Mouse (Mus musculus) limb, embryonic 11.5 days (tissue): ENCODE measurements at regions not wholly inside any gene's neighbourhood (a gene's known extent, or its start where the extent isn't known, plus 50 kb on each side); places are given as distances from the start of the nearest gene placed in this dataset.

Experiments
- ATAC-seq: fragments of 200-750 bp; cut with Nextera tagmentation; 2 replicates; pipeline ENCODE4 v1.8.0; 2017; ENCODE audit warnings: low read depth; ENCODE audit not compliant: insufficient number of reproducible peaks, low FRiP score, low TSS enrichment
- DNase-seq: peaks from one replicate; pipeline ENCODE4 v3.0.0-alpha.2; 2015; ENCODE audit warnings: low spot score
- H3K27ac ChIP-seq: fragments of 300-500 bp; sonication (generic); replicated peaks from 2 replicates; pipeline ENCODE4 v1.5.1; 2014; ENCODE audit warnings: low read depth, mild to moderate bottlenecking, low read length
- H3K27me3 ChIP-seq: fragments of 300-500 bp; sonication (generic); 2 replicates; pipeline ENCODE4 v1.6.1; 2014; ENCODE audit warnings: mild to moderate bottlenecking, low read length, mixed read lengths; ENCODE audit not compliant: control insufficient read depth, insufficient read depth
- H3K36me3 ChIP-seq: fragments of 300-500 bp; sonication (generic); 2 replicates; pipeline ENCODE4 v1.6.1; 2014; ENCODE audit warnings: mild to moderate bottlenecking, low read length, moderate library complexity, mixed read lengths; ENCODE audit not compliant: control insufficient read depth, insufficient read depth
- H3K4me1 ChIP-seq: fragments of 300-500 bp; sonication (generic); 2 replicates; pipeline ENCODE4 v1.6.1; 2014; ENCODE audit warnings: low read length, mixed read lengths; ENCODE audit not compliant: control insufficient read depth, insufficient read depth
- H3K4me2 ChIP-seq: fragments of 300-500 bp; sonication (generic); 2 replicates; pipeline ENCODE4 v1.6.1; 2014; ENCODE audit warnings: low read depth, mild to moderate bottlenecking, moderate library complexity; ENCODE audit not compliant: severe bottlenecking
- H3K4me3 ChIP-seq: fragments of 300-500 bp; sonication (generic); 2 replicates; pipeline ENCODE4 v1.5.1; 2014; ENCODE audit warnings: low read depth, low read length
- H3K9ac ChIP-seq: fragments of 300-500 bp; sonication (generic); 2 replicates; pipeline ENCODE4 v1.6.1; 2014; ENCODE audit warnings: mild to moderate bottlenecking, low read length
- H3K9me3 ChIP-seq: fragments of 300-500 bp; sonication (generic); 2 replicates; pipeline ENCODE4 v1.6.1; 2016; ENCODE audit warnings: low read length; ENCODE audit not compliant: control insufficient read depth
- WGBS: fragments of 180-500 bp; shearing (Covaris S2); extraction: QIAGEN DNeasy Blood & Tissue Kit; methylation state at CpG from one replicate; pipeline ENCODE4 v1.1.7; 2014; 5-methylcytosine and 5-hydroxymethylcytosine counted together

DNA sequence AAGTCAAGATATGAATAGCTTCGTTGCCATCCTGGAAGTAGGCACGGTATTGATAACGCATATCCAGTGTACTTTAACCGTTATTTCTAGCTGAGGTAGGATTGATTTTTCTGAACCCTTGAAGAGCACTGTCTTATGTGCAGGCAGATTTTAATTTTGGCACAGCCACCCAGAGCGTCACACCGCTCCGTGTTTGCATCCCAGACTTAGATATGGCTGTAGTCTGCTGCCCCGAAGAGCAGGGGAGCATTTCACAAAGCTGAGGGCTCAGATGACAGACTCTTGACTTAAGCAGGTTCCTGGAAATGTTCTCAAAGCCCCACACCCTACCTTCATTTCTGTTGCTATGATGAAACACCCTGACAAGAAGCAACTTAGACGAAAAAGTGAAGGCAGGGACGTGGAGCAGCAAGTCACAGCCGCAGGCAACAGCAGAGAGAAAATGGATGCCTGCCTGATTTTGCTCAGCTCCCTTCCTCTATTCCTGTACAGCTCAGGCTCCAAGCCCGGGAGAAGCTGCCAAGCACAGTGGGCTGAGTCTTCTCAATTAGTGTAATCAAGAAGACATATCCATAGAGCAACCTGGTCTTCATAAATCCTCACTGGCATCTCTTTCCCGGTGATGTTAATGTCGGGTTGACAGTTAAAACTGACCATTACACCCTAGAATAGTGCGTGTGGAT, 164.9 kb upstream of the Cdh4 start:
- H3K4me3 ChIP-seq = no peak overlapping the region
- H3K27ac ChIP-seq = no peak overlapping the region
- no peaks in the 10 kb centered on the region for H3K4me1 ChIP-seq
- no peak for ATAC-seq
- no peak overlapping the region for H3K4me2 ChIP-seq
- H3K27me3 ChIP-seq = no peaks in the 10 kb centered on the region
- no peaks in the 10 kb centered on the region for H3K9me3 ChIP-seq
- H3K36me3 ChIP-seq = no peaks in the 10 kb centered on the region
- 86% methylated on average over 15 of the region's 15 CpGs for WGBS
- no peak overlapping the region for H3K9ac ChIP-seq
- no peak for DNase-seq

DNA sequence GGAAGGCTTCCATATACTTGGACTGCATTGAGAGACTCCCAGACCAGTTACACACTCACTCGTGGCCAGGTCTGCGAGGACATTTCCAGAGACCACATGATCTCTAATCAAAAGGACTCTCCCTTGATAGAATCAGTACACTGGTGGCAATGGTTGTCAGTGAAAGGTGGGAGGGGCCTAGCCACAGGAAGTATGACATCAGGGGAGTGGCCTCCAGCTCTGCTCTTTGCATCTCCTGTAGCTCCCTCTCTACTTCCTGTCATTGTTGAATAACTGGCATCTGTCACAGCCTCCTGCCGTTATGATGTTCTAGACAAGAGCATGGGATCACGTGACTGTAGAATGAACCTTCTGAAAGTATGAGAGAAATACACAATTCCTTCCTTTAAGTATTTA, 164.3 kb upstream of the Cdh4 start:
- H3K9ac ChIP-seq = no peak overlapping the region
- no peaks in the 10 kb centered on the region for H3K4me1 ChIP-seq
- no peak overlapping the region for H3K27ac ChIP-seq
- H3K27me3 ChIP-seq = no peaks in the 10 kb centered on the region
- H3K36me3 ChIP-seq = no peaks in the 10 kb centered on the region
- no peak overlapping the region for H3K4me2 ChIP-seq
- H3K4me3 ChIP-seq = no peak overlapping the region
- H3K9me3 ChIP-seq = no peaks in the 10 kb centered on the region
- WGBS = 84% methylated on average over 4 of the region's 4 CpGs
- DNase-seq (no peak), ATAC-seq (no peak)

DNA sequence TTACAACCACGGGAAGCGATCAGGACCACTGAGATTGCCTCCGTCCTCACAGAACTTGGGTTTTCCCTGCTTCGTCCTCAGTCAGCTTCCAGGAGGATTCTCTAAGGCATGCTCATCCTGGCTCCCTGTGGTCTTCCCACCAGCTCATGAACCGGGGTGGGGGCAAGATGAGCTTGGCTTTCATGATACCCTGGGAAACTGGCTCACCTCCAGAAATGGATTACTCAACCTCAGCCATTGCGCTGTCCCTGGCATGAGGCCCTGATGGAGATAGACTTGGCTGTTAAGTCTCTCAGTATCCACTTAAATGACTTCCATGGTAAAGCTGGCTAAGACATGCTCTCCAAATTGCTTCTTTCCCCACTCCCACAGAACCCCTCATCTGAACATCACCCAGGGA, 160.0 kb upstream of the Cdh4 start:
- no peak overlapping the region for H3K4me3 ChIP-seq
- no peaks in the 10 kb centered on the region for H3K27me3 ChIP-seq
- H3K27ac ChIP-seq = no peak overlapping the region
- no peak for ATAC-seq
- no peak for DNase-seq
- WGBS = 89% methylated on average over 6 of the region's 6 CpGs
- no peaks in the 10 kb centered on the region for H3K36me3 ChIP-seq
- no peaks in the 10 kb centered on the region for H3K9me3 ChIP-seq
- no peaks in the 10 kb centered on the region for H3K4me1 ChIP-seq
- H3K9ac ChIP-seq = no peak overlapping the region
- H3K4me2 ChIP-seq = no peak overlapping the region

DNA sequence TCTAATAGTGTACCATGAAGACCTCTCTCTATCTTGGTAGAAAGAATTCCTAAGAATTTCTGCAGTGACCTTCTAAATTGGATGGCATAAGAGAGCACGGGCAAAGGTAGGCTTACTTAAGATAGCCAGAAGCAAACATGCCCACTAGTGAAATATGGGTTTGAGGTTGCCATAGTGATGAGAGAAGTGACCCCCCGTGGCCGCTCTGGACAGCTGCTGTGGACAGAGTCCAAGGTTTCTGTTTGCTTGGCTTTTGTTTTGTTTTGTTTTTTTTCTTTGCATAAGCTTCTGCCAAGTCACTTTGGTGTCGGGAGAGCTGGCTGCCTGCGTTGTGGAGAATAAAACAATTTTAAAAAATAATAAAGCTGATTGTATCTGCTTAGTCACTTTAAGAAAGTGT, 151.8 kb upstream of the Cdh4 start:
- DNase-seq (no peak), ATAC-seq (no peak)
- Histone ChIP-seq H3K27me3 (no peaks in the 10 kb centered on the region), H3K9ac (no peak overlapping the region), H3K27ac (no peak overlapping the region), H3K4me3 (no peak overlapping the region), H3K9me3 (no peaks in the 10 kb centered on the region), H3K4me2 (no peak overlapping the region), H3K36me3 (no peaks in the 10 kb centered on the region), H3K4me1 (no peaks in the 10 kb centered on the region)
- 73% methylated on average over 5 of the region's 5 CpGs for WGBS

DNA sequence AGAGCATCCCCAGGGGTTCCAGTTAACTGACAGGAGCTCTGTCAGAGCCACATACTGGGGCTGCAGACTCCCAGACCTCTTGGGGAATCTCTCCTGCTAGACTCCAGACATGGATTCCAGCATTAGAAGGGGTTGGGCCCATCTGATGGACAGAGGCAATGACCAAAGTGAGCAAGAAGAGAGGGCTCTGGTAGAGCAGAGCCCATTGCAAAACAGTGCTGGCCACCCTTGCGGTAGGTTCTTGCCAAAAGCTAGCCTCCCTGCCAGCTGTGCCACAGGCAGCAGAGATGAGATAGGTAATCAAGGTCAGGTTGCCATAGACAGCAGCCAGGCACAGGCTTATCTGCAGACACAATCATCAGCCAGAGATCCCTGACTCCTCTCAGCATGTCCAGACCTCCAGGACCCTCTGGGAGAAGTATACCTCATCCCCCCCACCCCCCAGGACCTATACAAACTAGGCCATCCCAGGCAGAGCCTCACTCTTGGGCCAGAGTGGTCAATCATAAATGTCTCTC, 151.1 kb upstream of the Cdh4 start:
- H3K27ac ChIP-seq = no peak overlapping the region
- H3K9me3 ChIP-seq = no peaks in the 10 kb centered on the region
- 78% methylated on average over 1 of the region's 1 CpGs for WGBS
- ATAC-seq (no peak), DNase-seq (no peak)
- no peaks in the 10 kb centered on the region for H3K36me3 ChIP-seq
- no peak overlapping the region for H3K4me2 ChIP-seq
- no peak overlapping the region for H3K9ac ChIP-seq
- H3K4me3 ChIP-seq = no peak overlapping the region
- H3K27me3 ChIP-seq = no peaks in the 10 kb centered on the region
- no peaks in the 10 kb centered on the region for H3K4me1 ChIP-seq

DNA sequence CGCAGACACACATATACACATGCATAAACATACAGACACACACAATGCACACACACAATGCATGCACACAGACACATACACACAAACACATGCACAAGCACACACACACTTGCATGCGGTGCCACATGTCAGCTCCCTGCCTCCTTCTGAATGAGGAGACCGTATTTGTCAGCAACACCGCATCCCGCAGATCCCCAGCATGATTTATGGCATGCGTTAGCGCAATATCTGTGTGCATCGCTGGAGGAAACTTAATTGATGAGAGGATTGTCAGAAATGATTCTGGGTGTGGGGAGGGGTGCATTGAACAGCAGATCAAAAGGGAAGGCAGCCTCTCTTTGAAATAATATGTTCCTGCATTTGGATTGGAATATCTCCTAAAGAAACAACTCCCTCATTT, 150.3 kb upstream of the Cdh4 start:
- Histone ChIP-seq H3K4me3 (no peak overlapping the region), H3K9ac (no peak overlapping the region), H3K27ac (no peak overlapping the region), H3K36me3 (no peaks in the 10 kb centered on the region), H3K4me2 (no peak overlapping the region), H3K27me3 (no peaks in the 10 kb centered on the region), H3K9me3 (no peaks in the 10 kb centered on the region), H3K4me1 (no peaks in the 10 kb centered on the region)
- ATAC-seq (no peak), DNase-seq (no peak)
- 85% methylated on average over 8 of the region's 8 CpGs for WGBS

DNA sequence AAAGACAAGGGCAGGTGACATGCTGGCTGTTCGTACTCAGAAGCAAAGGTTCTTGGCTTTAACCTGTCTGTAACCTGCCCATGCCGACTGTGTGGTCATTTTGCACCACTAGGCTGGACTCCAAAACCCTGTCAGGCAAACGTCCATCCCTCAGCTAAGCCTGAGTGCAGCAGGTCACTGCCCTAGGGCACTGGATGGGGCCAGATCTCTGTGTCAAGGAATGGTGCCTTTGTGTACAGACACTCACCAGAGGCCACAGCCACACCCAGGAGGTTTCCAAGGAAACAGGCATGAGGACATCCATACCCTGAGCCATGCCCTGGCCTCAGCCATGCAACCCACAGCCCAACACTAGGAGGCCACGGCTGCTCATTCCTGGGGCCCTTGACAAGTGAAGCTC, 149.7 kb upstream of the Cdh4 start:
- Histone ChIP-seq H3K9me3 (no peaks in the 10 kb centered on the region), H3K27me3 (no peaks in the 10 kb centered on the region), H3K9ac (no peak overlapping the region), H3K27ac (no peak overlapping the region), H3K4me1 (no peaks in the 10 kb centered on the region), H3K36me3 (no peaks in the 10 kb centered on the region), H3K4me3 (no peak overlapping the region), H3K4me2 (no peak overlapping the region)
- no peak for DNase-seq
- 66% methylated on average over 4 of the region's 4 CpGs for WGBS
- no peak for ATAC-seq

DNA sequence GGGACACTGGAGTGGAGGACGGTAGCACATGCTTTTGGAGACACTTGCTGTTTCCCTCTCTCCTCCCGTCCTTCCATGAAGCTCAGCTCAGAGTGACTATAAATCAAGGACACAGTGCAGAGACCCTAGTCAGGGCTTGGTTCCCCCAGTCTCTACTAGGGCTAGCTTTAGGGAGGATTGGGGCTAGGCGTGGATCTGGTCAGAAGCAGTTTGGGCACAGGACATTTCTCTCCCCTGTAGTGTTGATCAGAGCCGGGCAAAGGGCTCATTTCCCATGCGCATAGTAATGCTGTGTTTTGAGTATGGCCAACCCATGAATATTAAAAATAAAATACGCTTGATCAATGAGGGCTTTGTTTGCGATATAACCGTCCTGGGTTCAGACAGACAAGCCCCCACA, 149.1 kb upstream of the Cdh4 start:
- Histone ChIP-seq H3K4me3 (no peak overlapping the region), H3K9me3 (no peaks in the 10 kb centered on the region), H3K27me3 (no peaks in the 10 kb centered on the region), H3K9ac (no peak overlapping the region), H3K36me3 (no peaks in the 10 kb centered on the region), H3K4me2 (no peak overlapping the region), H3K4me1 (no peaks in the 10 kb centered on the region), H3K27ac (no peak overlapping the region)
- 79% methylated on average over 8 of the region's 8 CpGs for WGBS
- DNase-seq = no peak
- no peak for ATAC-seq

DNA sequence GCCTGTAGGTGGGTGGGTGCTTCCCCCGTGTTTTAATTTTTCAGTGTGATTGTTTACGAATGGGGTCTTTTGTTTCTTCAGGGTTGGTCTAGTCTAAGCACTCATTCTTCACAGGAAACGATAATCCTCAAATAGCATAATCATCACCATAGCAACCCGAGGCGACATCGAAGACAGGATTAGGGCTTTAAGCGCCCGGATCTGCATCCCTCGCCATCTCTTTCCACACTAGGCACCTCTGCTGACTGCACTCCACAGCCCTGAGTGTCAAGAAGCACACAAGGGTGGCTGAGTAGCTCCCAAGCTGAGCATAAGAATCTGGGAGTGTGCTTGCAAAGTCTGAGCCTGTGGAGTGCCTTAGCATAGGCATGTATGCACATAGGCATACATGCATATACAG, 145.2 kb upstream of the Cdh4 start:
- H3K4me3 ChIP-seq = no peak overlapping the region
- H3K27ac ChIP-seq = no peak overlapping the region
- 85% methylated on average over 9 of the region's 9 CpGs for WGBS
- no peaks in the 10 kb centered on the region for H3K4me1 ChIP-seq
- H3K4me2 ChIP-seq = no peak overlapping the region
- H3K27me3 ChIP-seq = no peaks in the 10 kb centered on the region
- no peak for DNase-seq
- ATAC-seq = no peak
- H3K36me3 ChIP-seq = no peaks in the 10 kb centered on the region
- no peak overlapping the region for H3K9ac ChIP-seq
- no peaks in the 10 kb centered on the region for H3K9me3 ChIP-seq
